Mouse (Mus musculus): ENCODE results near the gene Gm11627. TPM values are rescaled to one million over a fixed set of nuclear protein-coding genes. Genes with fewer than 3 reads are reported as not detected.
"Not testable (repeated sequence)": the region's sequence is repeated elsewhere in the genome, so short reads cannot be mapped to it uniquely, and the experiment has no call there.

Gm11627 gene
- polyA plus RNA-seq, 1 experiment from 2014 or later = 8.5 TPM

- Histone ChIP-seq H3K9ac (peak overlapping the region; percentile 44), H3K36me3 (no peaks in the 10 kb centered on the region), H3K4me3 (replicated peaks) (peak overlapping the region; percentile 48), H3K27ac (peak overlapping the region; percentile 64; the same call in 1 of the 2 replicates), H3K4me1 (peaks cover 3% of the 10 kb centered on the region; the same call in 1 of the 2 replicates), H3K27me3 (no peaks in the 10 kb centered on the region), H3K9me3 (replicated peaks) (no peaks in the 10 kb centered on the region), H3K4me2 (peak overlapping the region; percentile 84)
- peak; percentile 70; the same call in 1 of the 2 replicates for ATAC-seq (replicated peaks; ENCODE audit: low FRiP score)
- WGBS = 12% methylated on average over 18 of the region's 18 CpGs
These were observed 6.2 kb downstream of the Gm11627 start for GRCm38 (mm10) chr11:102572866-102573663.

GRCm38 (mm10) chr11:102568756-102569377, 10.4 kb downstream of the Gm11627 start:
- WGBS = 82% methylated on average over 7 of the region's 7 CpGs
- H3K9ac ChIP-seq = no peak overlapping the region
- ATAC-seq (replicated peaks; ENCODE audit: low FRiP score) = no peak
- no peak overlapping the region for H3K4me2 ChIP-seq
- H3K9me3 ChIP-seq (replicated peaks) = no peaks in the 10 kb centered on the region
- no peak overlapping the region for H3K27ac ChIP-seq
- no peaks in the 10 kb centered on the region for H3K36me3 ChIP-seq
- H3K4me3 ChIP-seq (replicated peaks) = no peak overlapping the region
- no peaks in the 10 kb centered on the region for H3K27me3 ChIP-seq
- H3K4me1 ChIP-seq = 0 out of 2 replicates have a peak, but pooled peaks cover 3% of the 10 kb centered on the region

GRCm38 (mm10) chr11:102568191-102568590, 11.1 kb downstream of the Gm11627 start:
- 77% methylated on average over 12 of the region's 12 CpGs for WGBS
- ATAC-seq (replicated peaks; ENCODE audit: low FRiP score) = no peak
- H3K27me3 ChIP-seq = no peaks in the 10 kb centered on the region
- H3K9ac ChIP-seq = no peak overlapping the region
- H3K27ac ChIP-seq = no peak overlapping the region
- no peaks in the 10 kb centered on the region for H3K9me3 ChIP-seq (replicated peaks)
- no peak overlapping the region for H3K4me3 ChIP-seq (replicated peaks)
- no peaks in the 10 kb centered on the region for H3K36me3 ChIP-seq
- H3K4me2 ChIP-seq = no peak overlapping the region
- H3K4me1 ChIP-seq = no peaks in the 10 kb centered on the region

GRCm38 (mm10) chr11:102567723-102568122, 11.5 kb downstream of the Gm11627 start:
- H3K4me2 ChIP-seq = no peak overlapping the region
- H3K9ac ChIP-seq = no peak overlapping the region
- H3K9me3 ChIP-seq (replicated peaks) = no peaks in the 10 kb centered on the region
- 98% methylated on average over 15 of the region's 15 CpGs for WGBS
- no peak overlapping the region for H3K27ac ChIP-seq
- H3K4me3 ChIP-seq (replicated peaks) = no peak overlapping the region
- H3K27me3 ChIP-seq = no peaks in the 10 kb centered on the region
- H3K36me3 ChIP-seq = no peaks in the 10 kb centered on the region
- ATAC-seq (replicated peaks; ENCODE audit: low FRiP score) = no peak
- H3K4me1 ChIP-seq = no peaks in the 10 kb centered on the region

- Histone ChIP-seq H3K4me3 (replicated peaks) (no peak overlapping the region), H3K27ac (no peak overlapping the region), H3K27me3 (no peaks in the 10 kb centered on the region), H3K4me1 (no peaks in the 10 kb centered on the region), H3K4me2 (no peak overlapping the region), H3K9ac (no peak overlapping the region), H3K36me3 (no peaks in the 10 kb centered on the region), H3K9me3 (replicated peaks) (no peaks in the 10 kb centered on the region)
- WGBS = 89% methylated on average over 6 of the region's 6 CpGs
- ATAC-seq (replicated peaks; ENCODE audit: low FRiP score) = no peak
These were observed 12.1 kb downstream of the Gm11627 start for GRCm38 (mm10) chr11:102567157-102567556.

GRCm38 (mm10) chr11:102566290-102566689, 13.0 kb downstream of the Gm11627 start:
- no peak overlapping the region for H3K27ac ChIP-seq
- 100% methylated on average over 1 of the region's 1 CpGs for WGBS
- H3K4me1 ChIP-seq = no peaks in the 10 kb centered on the region
- no peak for ATAC-seq (replicated peaks; ENCODE audit: low FRiP score)
- no peaks in the 10 kb centered on the region for H3K36me3 ChIP-seq
- no peak overlapping the region for H3K4me3 ChIP-seq (replicated peaks)
- H3K9ac ChIP-seq = no peak overlapping the region
- H3K9me3 ChIP-seq (replicated peaks) = no peaks in the 10 kb centered on the region
- H3K27me3 ChIP-seq = no peaks in the 10 kb centered on the region
- no peak overlapping the region for H3K4me2 ChIP-seq

- H3K9ac ChIP-seq = no peak overlapping the region
These were observed 13.5 kb downstream of the Gm11627 start for GRCm38 (mm10) chr11:102565741-102566140.

GRCm38 (mm10) chr11:102564952-102565671, 14.1 kb downstream of the Gm11627 start:
- not testable (repeated sequence) for H3K27ac ChIP-seq; ATAC-seq (replicated peaks; ENCODE audit: low FRiP score); H3K4me2 ChIP-seq; H3K27me3 ChIP-seq; H3K36me3 ChIP-seq; H3K4me3 ChIP-seq (replicated peaks); H3K9me3 ChIP-seq (replicated peaks); H3K9ac ChIP-seq; H3K4me1 ChIP-seq
- WGBS = 83% methylated on average over 14 of the region's 14 CpGs

More at GRCm38 (mm10) chr11:102565741-102566140, 13.5 kb downstream of the Gm11627 start:
- Histone ChIP-seq H3K36me3 (no peaks in the 10 kb centered on the region), H3K4me1 (no peaks in the 10 kb centered on the region), H3K9me3 (replicated peaks) (no peaks in the 10 kb centered on the region), H3K4me3 (replicated peaks) (no peak overlapping the region), H3K27me3 (no peaks in the 10 kb centered on the region), H3K27ac (no peak overlapping the region), H3K4me2 (no peak overlapping the region)
- ATAC-seq (replicated peaks; ENCODE audit: low FRiP score) = no peak

GRCm38 (mm10) chr11:102558704-102559103, 20.6 kb downstream of the Gm11627 start:
- Histone ChIP-seq H3K9me3 (replicated peaks) (no peaks in the 10 kb centered on the region), H3K4me1 (peaks cover 17% of the 10 kb centered on the region), H3K4me3 (replicated peaks) (no peak overlapping the region), H3K4me2 (no peak overlapping the region), H3K9ac (no peak overlapping the region), H3K27me3 (no peaks in the 10 kb centered on the region), H3K36me3 (no peaks in the 10 kb centered on the region), H3K27ac (no peak overlapping the region)
- no peak for ATAC-seq (replicated peaks; ENCODE audit: low FRiP score)
- 93% methylated on average over 5 of the region's 5 CpGs for WGBS

GRCm38 (mm10) chr11:102557386-102557785, 21.9 kb downstream of the Gm11627 start:
- H3K27me3 ChIP-seq = no peaks in the 10 kb centered on the region

GRCm38 (mm10) chr11:102556716-102557074, 22.6 kb downstream of the Gm11627 start:
- Histone ChIP-seq H3K27me3 (no peaks in the 10 kb centered on the region), H3K4me1 (peaks cover 22% of the 10 kb centered on the region), H3K36me3 (no peaks in the 10 kb centered on the region), H3K9ac (no peak overlapping the region), H3K4me2 (peak overlapping the region; percentile 62), H3K9me3 (replicated peaks) (no peaks in the 10 kb centered on the region), H3K4me3 (replicated peaks) (peak overlapping the region; percentile 99), H3K27ac (peak overlapping the region; percentile 95)
- ATAC-seq (replicated peaks; ENCODE audit: low FRiP score) = no peak
- WGBS = 5% methylated on average over 3 of the region's 3 CpGs

More at GRCm38 (mm10) chr11:102557386-102557785, 21.9 kb downstream of the Gm11627 start:
- H3K4me2 ChIP-seq = no peak overlapping the region
- no peak for ATAC-seq (replicated peaks; ENCODE audit: low FRiP score)
- H3K4me3 ChIP-seq (replicated peaks) = no peak overlapping the region
- no peaks in the 10 kb centered on the region for H3K9me3 ChIP-seq (replicated peaks)
- no peaks in the 10 kb centered on the region for H3K36me3 ChIP-seq
- no peak overlapping the region for H3K27ac ChIP-seq
- H3K4me1 ChIP-seq = peaks cover 18% of the 10 kb centered on the region
- H3K9ac ChIP-seq = no peak overlapping the region
- WGBS = 80% methylated on average over 1 of the region's 1 CpGs

Data from kidney, embryonic 15.5 days (tissue).